Mouse (Mus musculus) myocyte (in vitro differentiated cells): ENCODE measurements around the gene Nsg2. TPM values are rescaled to one million over a fixed set of nuclear protein-coding genes. Genes with fewer than 3 reads are reported as not detected.

Experiments
- H3K27me3 ChIP-seq: one replicate; pipeline ENCODE4 v1.6.1; 2011; ENCODE audit not compliant: control insufficient read depth, insufficient read depth, insufficient read length
- H3K36me3 ChIP-seq: one replicate; pipeline ENCODE4 v1.6.1; 2011; ENCODE audit not compliant: control insufficient read depth, insufficient read depth
- H3K4me2 ChIP-seq: one replicate; pipeline ENCODE4 v1.6.1; 2011; ENCODE audit warnings: low read depth, control low read depth
- H3K4me3 ChIP-seq: one replicate; pipeline ENCODE4 v1.5.1; 2011; ENCODE audit warnings: mild to moderate bottlenecking, control low read depth, moderate library complexity
- H3K79me2 ChIP-seq: one replicate; pipeline ENCODE4 v1.6.1; 2011; ENCODE audit not compliant: control insufficient read depth, insufficient read depth
- H3ac ChIP-seq: one replicate; pipeline ENCODE4 v1.6.1; 2011; ENCODE audit not compliant: control insufficient read depth, insufficient read length
- CEBPB ChIP-seq: IDR thresholded peaks from 2 replicates; pipeline ENCODE4 v1.6.1; 2011; ENCODE audit warnings: mild to moderate bottlenecking, moderate library complexity; ENCODE audit not compliant: poor library complexity, insufficient read depth, severe bottlenecking
- E2F4 ChIP-seq: IDR thresholded peaks from one replicate; pipeline ENCODE4 v1.6.1; 2011; ENCODE audit warnings: mild to moderate bottlenecking, control low read depth, moderate library complexity; ENCODE audit not compliant: insufficient read depth
- MAX ChIP-seq: IDR thresholded peaks from one replicate; pipeline ENCODE4 v1.6.1; 2011; ENCODE audit warnings: low read depth, mild to moderate bottlenecking, control low read depth
- MYOD1 ChIP-seq, 3 experiments: IDR thresholded peaks; one replicate each; pipeline ENCODE4 v1.6.1; 2011; ENCODE audit warnings: control low read depth in 2 of 3, low read depth in 2 of 3, mild to moderate bottlenecking in 2 of 3, moderate library complexity in 1 of 3; ENCODE audit not compliant: insufficient read length in 2 of 3, control insufficient read depth in 1 of 3
- MYOG ChIP-seq, 3 experiments: IDR thresholded peaks; one replicate each; pipeline ENCODE4 v1.6.1; 2011; ENCODE audit warnings: control low read depth in 2 of 3, low read depth in 2 of 3, mild to moderate bottlenecking in 2 of 3; ENCODE audit not compliant: insufficient read length in 2 of 3, control insufficient read depth in 1 of 3, insufficient read depth in 1 of 3
- POLR2A ChIP-seq: IDR thresholded peaks from one replicate; pipeline ENCODE4 v1.6.1; 2011; ENCODE audit warnings: low read depth, mild to moderate bottlenecking, control low read depth, moderate library complexity; ENCODE audit not compliant: insufficient read length
- POLR2AphosphoS2 ChIP-seq: IDR thresholded peaks from one replicate; pipeline ENCODE4 v1.6.1; 2011; ENCODE audit warnings: low read depth, control low read depth; ENCODE audit not compliant: insufficient read length
- REST ChIP-seq: IDR thresholded peaks from one replicate; pipeline ENCODE4 v1.6.1; 2011; ENCODE audit warnings: mild to moderate bottlenecking, control low read depth, moderate library complexity; ENCODE audit not compliant: insufficient read depth, insufficient read length
- SRF ChIP-seq: IDR thresholded peaks from one replicate; pipeline ENCODE4 v1.6.1; 2011; ENCODE audit warnings: low read depth; ENCODE audit not compliant: control insufficient read depth, insufficient read length
- TCF12 ChIP-seq: IDR thresholded peaks from one replicate; pipeline ENCODE4 v1.6.1; 2011; ENCODE audit warnings: mild to moderate bottlenecking, control low read depth; ENCODE audit not compliant: poor library complexity, insufficient read depth, severe bottlenecking
- TCF3 ChIP-seq: IDR thresholded peaks from one replicate; pipeline ENCODE4 v1.6.1; 2011; ENCODE audit warnings: low read depth, control low read depth; ENCODE audit not compliant: insufficient read length
- USF1 ChIP-seq: IDR thresholded peaks from one replicate; pipeline ENCODE4 v1.6.1; 2011; ENCODE audit warnings: low read depth, mild to moderate bottlenecking, control low read depth, moderate library complexity
- polyA plus RNA-seq: library from polyadenylated mRNA; unstranded; fragments of >200 nt; fragmentation: generic; extraction: Trizol; gene quantifications from one replicate; pipeline ENCODE4 v1.2.1, GENCODE M21; 2012; ENCODE audit warnings: missing spikeins

Gene Nsg2
- polyA plus RNA-seq, 1 experiment, result 0.18 TPM

- no peak for TF ChIP-seq SRF
- TF ChIP-seq REST, result no peak
- TF ChIP-seq TCF12, result no peak
- no peak for TF ChIP-seq MYOG (IDR thresholded peaks at IDR 0.05; ENCODE audit: control insufficient read depth in 1 of 3, insufficient read depth in 1 of 3, insufficient read length in 2 of 3, low read depth in 2 of 3)
- TF ChIP-seq MYOD1 (IDR thresholded peaks at IDR 0.05; ENCODE audit: control insufficient read depth in 1 of 3, insufficient read length in 2 of 3, low read depth in 2 of 3), result no peak
- no peak for TF ChIP-seq POLR2AphosphoS2
- no peak for TF ChIP-seq USF1
- TF ChIP-seq POLR2A, result no peak
- no peak for TF ChIP-seq E2F4
- TF ChIP-seq MAX, result no peak
- TF ChIP-seq TCF3, result no peak
- no peak for TF ChIP-seq CEBPB
- Histone ChIP-seq H3ac (no peak overlapping the region), H3K4me3 (no peak overlapping the region), H3K79me2 (no peaks in the 10 kb centered on the region), H3K4me2 (no peak overlapping the region), H3K27me3 (no peaks in the 10 kb centered on the region), H3K36me3 (no peaks in the 10 kb centered on the region)
Observed at GRCm38 (mm10) chr11:32087376-32087775, 87.1 kb downstream of the Nsg2 start.

- Histone ChIP-seq H3K4me2 (no peak overlapping the region), H3K36me3 (no peaks in the 10 kb centered on the region), H3ac (no peak overlapping the region), H3K79me2 (no peaks in the 10 kb centered on the region), H3K4me3 (no peak overlapping the region), H3K27me3 (no peaks in the 10 kb centered on the region)
- no peak for TF ChIP-seq TCF3
Observed at GRCm38 (mm10) chr11:32087779-32088442, 87.6 kb downstream of the Nsg2 start.

GRCm38 (mm10) chr11:32095793-32096192 is 95.5 kb downstream of the Nsg2 start:
- Histone ChIP-seq H3K79me2 (no peaks in the 10 kb centered on the region), H3K4me2 (no peak overlapping the region), H3K27me3 (no peaks in the 10 kb centered on the region), H3K36me3 (no peaks in the 10 kb centered on the region), H3ac (no peak overlapping the region), H3K4me3 (no peak overlapping the region)
- TF ChIP-seq MAX (no peak), CEBPB (no peak), REST (no peak), E2F4 (no peak), USF1 (no peak), TCF12 (no peak)

- no peaks in the 10 kb centered on the region for H3K79me2 ChIP-seq
- TF ChIP-seq MYOG (IDR thresholded peaks at IDR 0.05; ENCODE audit: control insufficient read depth in 1 of 3, insufficient read depth in 1 of 3, insufficient read length in 2 of 3, low read depth in 2 of 3), result no peak
- TF ChIP-seq USF1, result no peak
- no peak for TF ChIP-seq POLR2A
- TF ChIP-seq MYOD1 (IDR thresholded peaks at IDR 0.05; ENCODE audit: control insufficient read depth in 1 of 3, insufficient read length in 2 of 3, low read depth in 2 of 3), result no peak
- TF ChIP-seq CEBPB, result no peak
- TF ChIP-seq SRF, result no peak
- TF ChIP-seq TCF12, result no peak
- TF ChIP-seq MAX, result no peak
- no peak for TF ChIP-seq TCF3
- TF ChIP-seq E2F4, result no peak
- TF ChIP-seq POLR2AphosphoS2, result no peak
- no peak for TF ChIP-seq REST
- no peaks in the 10 kb centered on the region for H3K36me3 ChIP-seq
- no peaks in the 10 kb centered on the region for H3K27me3 ChIP-seq
- no peak overlapping the region for H3K4me3 ChIP-seq
- no peak overlapping the region for H3ac ChIP-seq
- H3K4me2 ChIP-seq, result no peak overlapping the region
Observed at GRCm38 (mm10) chr11:32096346-32096745, 96.1 kb downstream of the Nsg2 start.

GRCm38 (mm10) chr11:32101059-32101632 is 100.9 kb downstream of the Nsg2 start:
- H3K27me3 ChIP-seq, result peaks cover 13% of the 10 kb centered on the region
- no peaks in the 10 kb centered on the region for H3K79me2 ChIP-seq
- no peak overlapping the region for H3ac ChIP-seq
- no peaks in the 10 kb centered on the region for H3K36me3 ChIP-seq
- no peak overlapping the region for H3K4me3 ChIP-seq
- H3K4me2 ChIP-seq, result no peak overlapping the region
- TF ChIP-seq TCF12 (no peak), POLR2AphosphoS2 (no peak), TCF3 (no peak), MYOG (IDR thresholded peaks at IDR 0.05; ENCODE audit: control insufficient read depth in 1 of 3, insufficient read depth in 1 of 3, insufficient read length in 2 of 3, low read depth in 2 of 3) (no peak)
